Mouse (Mus musculus): ENCODE data around the gene Slc26a1.

DNA sequence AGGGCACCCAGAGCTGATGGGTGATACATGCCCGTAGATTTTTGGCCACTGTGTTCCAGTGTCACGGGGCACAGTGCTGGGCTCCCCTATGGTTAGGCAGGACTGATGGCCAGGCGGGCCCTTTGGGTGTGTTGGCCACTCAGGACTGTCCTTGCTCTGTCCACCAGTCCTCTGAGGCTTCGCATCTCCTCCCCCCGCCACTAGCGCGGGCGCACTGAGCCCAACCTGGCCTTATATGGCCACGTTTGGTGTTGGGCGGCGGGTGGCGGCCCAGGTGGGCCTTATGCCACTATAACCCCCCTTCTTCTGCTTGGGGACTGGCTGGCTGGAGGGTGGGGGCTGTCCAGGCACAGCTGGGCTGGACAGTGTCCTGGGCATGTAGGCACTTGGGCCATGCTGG, 20.5 kb upstream of the Slc26a1 start:
- no peak for TF ChIP-seq CTCF (IDR thresholded peaks at IDR 0.05; ENCODE audit: borderline replicate concordance, insufficient read depth, low read length)
- no peak for TF ChIP-seq POLR2A (IDR thresholded peaks at IDR 0.05; ENCODE audit: low read depth, low read length)

Measured in embryonic fibroblast, embryonic 13.5 days (primary cell).